Mouse (Mus musculus) kidney, embryonic 14.5 days (tissue): ENCODE results near the gene 4930432K21Rik. TPM values are rescaled to one million over a fixed set of nuclear protein-coding genes. Genes with fewer than 3 reads are reported as not detected.
A peak's percentile ranks its signal among the peaks of the same experiment; 100 is the strongest.

Experiments
- ATAC-seq: fragments of 200-750 bp; cut with Nextera tagmentation; 2 replicates; pipeline ENCODE4 v1.8.0; 2017; ENCODE audit warnings: moderate number of reproducible peaks, mild to moderate bottlenecking, moderate TSS enrichment, moderate library complexity; ENCODE audit not compliant: low FRiP score, low TSS enrichment
- H3K27ac ChIP-seq: fragments of 300-500 bp; sonication (generic); 2 replicates; pipeline ENCODE4 v1.5.1; 2014; ENCODE audit warnings: low read depth, mild to moderate bottlenecking, low read length, moderate library complexity, mixed read lengths
- H3K27me3 ChIP-seq: fragments of 300-500 bp; sonication (generic); 2 replicates; pipeline ENCODE4 v1.6.1; 2014; ENCODE audit warnings: mild to moderate bottlenecking, low read length; ENCODE audit not compliant: control insufficient read depth, insufficient read depth
- H3K36me3 ChIP-seq: fragments of 300-500 bp; sonication (generic); 2 replicates; pipeline ENCODE4 v1.6.1; 2014; ENCODE audit warnings: low read length, mixed read lengths; ENCODE audit not compliant: control insufficient read depth, insufficient read depth
- H3K4me1 ChIP-seq: fragments of 300-500 bp; sonication (generic); 2 replicates; pipeline ENCODE4 v1.6.1; 2014; ENCODE audit warnings: low read length, mixed read lengths; ENCODE audit not compliant: control insufficient read depth, insufficient read depth
- H3K4me2 ChIP-seq: fragments of 300-500 bp; sonication (generic); replicated peaks from 2 replicates; pipeline ENCODE4 v1.6.1; 2014; ENCODE audit warnings: low read depth, mild to moderate bottlenecking, low read length
- H3K4me3 ChIP-seq: fragments of 300-500 bp; sonication (generic); 2 replicates; pipeline ENCODE4 v1.5.1; 2014; ENCODE audit warnings: mild to moderate bottlenecking, low read length
- H3K9ac ChIP-seq: fragments of 300-500 bp; sonication (generic); 2 replicates; pipeline ENCODE4 v1.6.1; 2014; ENCODE audit warnings: low read depth, mild to moderate bottlenecking, low read length, moderate library complexity
- H3K9me3 ChIP-seq: fragments of 300-500 bp; sonication (generic); 2 replicates; pipeline ENCODE4 v1.6.1; 2016; ENCODE audit warnings: low read length; ENCODE audit not compliant: control insufficient read depth
- WGBS: fragments of 180-500 bp; shearing (Covaris S2); extraction: QIAGEN DNeasy Blood & Tissue Kit; methylation state at CpG from one replicate; pipeline ENCODE4 v1.1.7; 2014; 5-methylcytosine and 5-hydroxymethylcytosine counted together
- polyA plus RNA-seq: library from polyadenylated mRNA; unstranded; fragments of >200 nt; fragmentation: Nextera tagmentation; extraction: Ambion mirVana; gene quantifications from 2 replicates; pipeline ENCODE4 v1.2.1, GENCODE M21; 2014

4930432K21Rik gene
- polyA plus RNA-seq, 1 experiment from 2014 or later = 1.2 TPM

GRCm38 (mm10) chr8:84192555-84192954 lies 44.7 kb downstream of the 4930432K21Rik start:
- H3K9ac ChIP-seq = peak overlapping the region; percentile 8; the same call in 1 of the 2 replicates
- 4% methylated on average over 32 of the region's 33 CpGs for WGBS
- peak; percentile 50 for ATAC-seq

GRCm38 (mm10) chr8:84193161-84193560 lies 45.3 kb downstream of the 4930432K21Rik start:
- H3K27me3 ChIP-seq = no peaks in the 10 kb centered on the region; the same call in 1 of the 2 replicates
- ATAC-seq = no peak
- H3K27ac ChIP-seq = no peak overlapping the region
- peaks cover 14% of the 10 kb centered on the region for H3K4me1 ChIP-seq
- H3K4me2 ChIP-seq = no peak overlapping the region
- no peaks in the 10 kb centered on the region for H3K36me3 ChIP-seq
- H3K9me3 ChIP-seq = no peaks in the 10 kb centered on the region
- no peak overlapping the region for H3K9ac ChIP-seq
- whole genome bisulfite sequencing = 82% methylated on average over 4 of the region's 4 CpGs
- H3K4me3 ChIP-seq = no peak overlapping the region

More at GRCm38 (mm10) chr8:84192555-84192954, 44.7 kb downstream of the 4930432K21Rik start:
- Histone ChIP-seq H3K27ac (peak overlapping the region; percentile 49), H3K4me3 (peak overlapping the region; percentile 9; the same call in 1 of the 2 replicates), H3K4me1 (peaks cover 8% of the 10 kb centered on the region), H3K27me3 (no peaks in the 10 kb centered on the region; the same call in 1 of the 2 replicates), H3K36me3 (no peaks in the 10 kb centered on the region), H3K4me2 (peak overlapping the region; percentile 38), H3K9me3 (no peaks in the 10 kb centered on the region)

- H3K36me3 ChIP-seq = no peaks in the 10 kb centered on the region
- H3K27ac ChIP-seq = no peak overlapping the region
- H3K9ac ChIP-seq = no peak overlapping the region
- 84% methylated on average over 5 of the region's 5 CpGs for WGBS
- ATAC-seq = no peak
- H3K9me3 ChIP-seq = no peaks in the 10 kb centered on the region
- peaks cover 18% of the 10 kb centered on the region for H3K4me1 ChIP-seq
- no peak overlapping the region for H3K4me3 ChIP-seq
- no peak overlapping the region for H3K4me2 ChIP-seq
- no peaks in the 10 kb centered on the region; the same call in 1 of the 2 replicates for H3K27me3 ChIP-seq
These were observed 45.7 kb downstream of the 4930432K21Rik start for GRCm38 (mm10) chr8:84193566-84193965.

DNA sequence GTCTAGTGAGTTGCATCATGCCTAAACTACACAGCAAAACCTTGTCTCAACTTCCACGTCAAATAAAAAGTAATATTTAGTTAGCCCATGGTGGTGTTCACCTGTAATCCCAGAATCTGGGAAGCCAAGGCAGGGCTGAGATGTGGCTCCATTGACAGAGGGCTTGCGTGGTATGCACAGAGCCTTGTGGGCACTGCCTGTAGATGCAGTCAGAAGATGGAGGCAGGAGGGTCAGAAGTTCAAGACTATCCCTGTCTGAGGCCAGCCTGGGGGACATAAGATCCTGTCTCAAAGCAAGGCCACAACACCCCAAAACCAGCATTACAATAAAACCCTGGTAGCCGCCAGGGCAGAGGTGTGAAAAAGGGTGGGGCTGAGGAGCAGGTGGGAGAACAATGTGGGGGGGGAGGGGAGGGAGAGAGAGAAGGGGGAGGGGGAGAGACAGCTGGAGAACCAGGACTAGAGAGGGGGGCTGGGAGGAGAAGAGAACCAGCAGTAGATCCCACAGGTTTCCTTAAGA lies 46.5 kb downstream of the 4930432K21Rik start:
- Histone ChIP-seq H3K4me1 (peaks cover 25% of the 10 kb centered on the region), H3K27me3 (no peaks in the 10 kb centered on the region), H3K27ac (no peak overlapping the region), H3K4me3 (no peak overlapping the region), H3K9ac (no peak overlapping the region), H3K9me3 (no peaks in the 10 kb centered on the region), H3K4me2 (no peak overlapping the region), H3K36me3 (no peaks in the 10 kb centered on the region)
- 68% methylated on average over 3 of the region's 3 CpGs for WGBS
- no peak for ATAC-seq

DNA sequence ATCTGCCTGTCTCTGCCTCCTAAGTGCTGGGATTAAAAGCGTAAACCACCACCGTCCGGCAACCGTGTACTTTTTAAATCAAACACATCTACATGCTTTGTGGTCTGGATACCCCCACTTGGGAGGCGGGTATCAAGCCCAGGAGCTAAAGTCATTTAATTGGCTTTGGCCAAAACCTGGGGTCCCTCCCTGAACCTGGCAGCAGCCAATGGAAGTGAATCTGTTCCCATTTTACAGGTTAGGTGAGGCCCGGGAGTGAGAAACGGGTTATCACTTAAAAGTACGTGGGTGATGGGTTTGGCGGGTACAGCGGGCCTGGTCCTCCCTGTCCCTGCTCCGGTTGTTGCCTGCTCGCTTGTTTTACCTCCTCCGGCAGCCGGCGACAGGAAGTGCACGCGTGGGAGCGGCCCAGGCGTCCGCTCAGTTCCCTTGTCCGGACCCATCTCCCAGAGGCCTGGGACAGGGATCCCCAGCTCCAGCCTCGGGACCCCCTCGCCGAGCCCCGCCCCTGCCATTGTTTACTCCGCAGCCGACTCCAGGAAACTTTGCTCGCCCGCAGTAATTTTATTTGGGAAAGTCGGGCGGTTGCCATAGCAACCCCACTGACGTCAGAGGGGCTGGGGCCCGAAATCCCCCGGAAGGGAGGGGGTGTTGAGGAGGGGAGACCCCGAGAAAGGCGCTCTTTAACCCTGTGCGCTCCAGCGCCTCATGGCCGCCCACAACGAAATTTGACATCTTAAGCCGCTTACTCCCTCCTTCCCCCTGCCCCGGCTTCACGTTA lies 49.5 kb downstream of the 4930432K21Rik start:
- Histone ChIP-seq H3K27ac (peak overlapping the region; percentile 97), H3K4me3 (peak overlapping the region; percentile 41), H3K4me1 (peaks cover 43% of the 10 kb centered on the region), H3K27me3 (no peaks in the 10 kb centered on the region), H3K4me2 (peak overlapping the region; percentile 58), H3K9ac (peak overlapping the region; percentile 60), H3K9me3 (no peaks in the 10 kb centered on the region), H3K36me3 (no peaks in the 10 kb centered on the region)
- WGBS = 3% methylated on average over 43 of the region's 43 CpGs
- peak; percentile 44 for ATAC-seq

DNA sequence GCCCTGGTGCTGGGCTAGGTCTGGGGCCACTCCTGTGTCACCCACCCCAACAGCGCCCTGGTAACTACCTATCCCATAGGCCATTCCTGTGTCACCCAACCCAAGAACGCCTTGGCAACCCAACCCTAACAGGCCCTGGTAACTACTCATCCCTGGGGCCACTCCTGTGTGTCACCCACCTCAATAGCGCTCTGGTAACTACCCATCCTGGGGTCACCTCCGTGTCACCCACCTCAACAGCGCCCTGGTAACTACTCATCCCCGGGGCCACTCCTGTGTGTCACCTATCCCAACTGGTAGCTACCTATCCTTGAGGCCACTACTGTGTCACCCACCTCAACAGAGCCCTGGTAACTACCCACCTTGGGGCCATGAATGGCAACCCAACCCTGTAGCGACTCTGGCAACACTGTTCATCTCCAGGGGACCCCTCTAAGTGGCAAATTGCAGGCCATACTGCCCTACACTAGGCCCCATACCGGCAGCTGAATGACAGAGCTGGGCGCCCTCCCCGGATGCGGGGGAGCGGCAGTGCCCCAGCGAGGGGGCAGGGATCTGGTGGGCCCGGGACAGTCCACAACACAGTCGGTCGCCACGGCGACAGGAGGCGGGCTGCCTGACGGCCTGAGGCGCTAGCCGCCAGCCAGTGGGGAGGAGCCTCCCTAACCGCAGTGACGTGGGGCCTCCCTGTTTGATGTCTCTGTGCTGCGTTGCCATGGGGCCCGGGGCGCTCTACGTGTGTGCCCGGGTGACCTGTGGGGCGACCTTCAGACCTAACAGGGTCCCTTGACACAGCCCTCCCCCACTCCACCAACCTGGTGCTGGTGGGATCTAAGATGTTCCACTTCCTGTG lies 50.3 kb downstream of the 4930432K21Rik start:
- Histone ChIP-seq H3K36me3 (no peaks in the 10 kb centered on the region), H3K4me2 (peak overlapping the region; percentile 58), H3K9me3 (no peaks in the 10 kb centered on the region), H3K4me1 (peaks cover 46% of the 10 kb centered on the region), H3K27me3 (no peaks in the 10 kb centered on the region), H3K4me3 (peak overlapping the region; percentile 41), H3K27ac (peak overlapping the region; percentile 97), H3K9ac (peak overlapping the region; percentile 60)
- 2% methylated on average over 30 of the region's 30 CpGs for WGBS
- peak; percentile 82 for ATAC-seq

- Histone ChIP-seq H3K27me3 (no peaks in the 10 kb centered on the region), H3K27ac (peak overlapping the region; percentile 97), H3K4me1 (peaks cover 49% of the 10 kb centered on the region), H3K36me3 (no peaks in the 10 kb centered on the region), H3K9me3 (no peaks in the 10 kb centered on the region), H3K4me3 (peak overlapping the region; percentile 41; the same call in 1 of the 2 replicates), H3K9ac (peak overlapping the region; percentile 60; the same call in 1 of the 2 replicates), H3K4me2 (peak overlapping the region; percentile 58)
- 24% methylated on average over 4 of the region's 4 CpGs for WGBS
- ATAC-seq = no peak
These were observed 51.0 kb downstream of the 4930432K21Rik start for GRCm38 (mm10) chr8:84198871-84199270.

GRCm38 (mm10) chr8:84199348-84200125 lies 51.7 kb downstream of the 4930432K21Rik start:
- Histone ChIP-seq H3K4me2 (no peak overlapping the region), H3K9ac (peak overlapping the region; percentile 9; the same call in 1 of the 2 replicates), H3K9me3 (no peaks in the 10 kb centered on the region), H3K27ac (peak overlapping the region; percentile 90), H3K27me3 (no peaks in the 10 kb centered on the region), H3K36me3 (no peaks in the 10 kb centered on the region; the same call in 1 of the 2 replicates), H3K4me3 (no peak overlapping the region), H3K4me1 (peaks cover 51% of the 10 kb centered on the region)
- 39% methylated on average over 11 of the region's 11 CpGs for WGBS
- no peak for ATAC-seq
